Mouse (Mus musculus) embryonic facial prominence, embryonic 15.5 days (tissue): ENCODE measurements around the gene Clk2. TPM values are rescaled to one million over a fixed set of nuclear protein-coding genes. Genes with fewer than 3 reads are reported as not detected.
"Not testable (repeated sequence)": the region's sequence is repeated elsewhere in the genome, so short reads cannot be mapped to it uniquely, and the experiment has no call there.

ENCODE experiments used
- ATAC-seq: fragments of 200-750 bp; cut with Nextera tagmentation; 2 replicates; pipeline ENCODE4 v1.8.0; 2017; ENCODE audit warnings: low read depth, moderate TSS enrichment; ENCODE audit not compliant: insufficient number of reproducible peaks, low FRiP score, low TSS enrichment
- H3K27ac ChIP-seq: fragments of 300-500 bp; sonication (generic); replicated peaks from 2 replicates; pipeline ENCODE4 v1.5.1; 2015; ENCODE audit warnings: mild to moderate bottlenecking, inconsistent platforms
- H3K27me3 ChIP-seq: fragments of 300-500 bp; sonication (generic); 2 replicates; pipeline ENCODE4 v1.6.1; 2015; ENCODE audit warnings: inconsistent platforms
- H3K36me3 ChIP-seq: fragments of 300-500 bp; sonication (generic); 2 replicates; pipeline ENCODE4 v1.6.1; 2015; ENCODE audit warnings: mild to moderate bottlenecking, inconsistent platforms
- H3K4me1 ChIP-seq: fragments of 300-500 bp; sonication (generic); 2 replicates; pipeline ENCODE4 v1.6.1; 2015; ENCODE audit warnings: inconsistent platforms
- H3K4me2 ChIP-seq: fragments of 300-500 bp; sonication (generic); replicated peaks from 2 replicates; pipeline ENCODE4 v1.6.1; 2015; ENCODE audit warnings: mild to moderate bottlenecking, inconsistent platforms
- H3K4me3 ChIP-seq: fragments of 300-500 bp; sonication (generic); replicated peaks from 2 replicates; pipeline ENCODE4 v1.5.1; 2015; ENCODE audit warnings: mild to moderate bottlenecking, inconsistent platforms
- H3K9ac ChIP-seq: fragments of 300-500 bp; sonication (generic); 2 replicates; pipeline ENCODE4 v1.6.1; 2015; ENCODE audit warnings: inconsistent platforms
- H3K9me3 ChIP-seq: fragments of 300-500 bp; sonication (generic); replicated peaks from 2 replicates; pipeline ENCODE4 v1.6.1; 2016; ENCODE audit warnings: inconsistent platforms
- WGBS: fragments of 180-500 bp; shearing (Covaris S2); methylation state at CpG from one replicate; pipeline ENCODE4 v1.1.7; 2015; 5-methylcytosine and 5-hydroxymethylcytosine counted together
- polyA plus RNA-seq: library from polyadenylated mRNA; unstranded; fragments of >200 nt; fragmentation: Nextera tagmentation; extraction: Ambion mirVana; gene quantifications from 2 replicates; pipeline ENCODE4 v1.2.1, GENCODE M21; 2015

Clk2 gene
- polyA plus RNA-seq, 1 experiment from 2014 or later: 33.6 TPM

GRCm38 (mm10) chr3:89161207-89161606 is 3.4 kb upstream of the Clk2 start:
- H3K4me3 ChIP-seq, H3K36me3 ChIP-seq, ATAC-seq, H3K9me3 ChIP-seq, H3K27ac ChIP-seq, H3K4me2 ChIP-seq, H3K9ac ChIP-seq: not testable (repeated sequence)
- peaks cover 13% of the 10 kb centered on the region for H3K27me3 ChIP-seq
- H3K4me1 ChIP-seq: peaks cover 37% of the 10 kb centered on the region

GRCm38 (mm10) chr3:89161786-89162185 is 2.8 kb upstream of the Clk2 start:
- no peak overlapping the region for H3K4me2 ChIP-seq
- H3K9me3 ChIP-seq: no peaks in the 10 kb centered on the region
- 84% methylated on average over 4 of the region's 4 CpGs for WGBS
- H3K9ac ChIP-seq: no peak overlapping the region
- no peaks in the 10 kb centered on the region for H3K36me3 ChIP-seq
- H3K27me3 ChIP-seq: peaks cover 13% of the 10 kb centered on the region
- H3K4me3 ChIP-seq: no peak overlapping the region
- no peak for ATAC-seq
- H3K4me1 ChIP-seq: peaks cover 40% of the 10 kb centered on the region
- H3K27ac ChIP-seq: no peak overlapping the region

GRCm38 (mm10) chr3:89163123-89163522 is 1.5 kb upstream of the Clk2 start:
- Histone ChIP-seq H3K9ac (no peak overlapping the region), H3K4me1 (peaks cover 40% of the 10 kb centered on the region), H3K9me3 (no peaks in the 10 kb centered on the region), H3K4me2 (no peak overlapping the region), H3K36me3 (peaks cover 7% of the 10 kb centered on the region; the same call in 1 of the 2 replicates), H3K4me3 (no peak overlapping the region), H3K27ac (no peak overlapping the region), H3K27me3 (peaks cover 11% of the 10 kb centered on the region)
- ATAC-seq: no peak
- WGBS: 76% methylated on average over 1 of the region's 1 CpGs

GRCm38 (mm10) chr3:89163643-89164245 is 851 bp upstream of the Clk2 start:
- Histone ChIP-seq H3K27me3 (peaks cover 6% of the 10 kb centered on the region), H3K27ac (no peak overlapping the region; the same call in 1 of the 2 replicates), H3K9ac (no peak overlapping the region; the same call in 1 of the 2 replicates), H3K9me3 (no peaks in the 10 kb centered on the region), H3K4me1 (peaks cover 37% of the 10 kb centered on the region), H3K4me3 (peak overlapping the region; percentile 89), H3K4me2 (peak overlapping the region; percentile 70), H3K36me3 (peaks cover 13% of the 10 kb centered on the region)
- ATAC-seq: no peak
- WGBS: 73% methylated on average over 5 of the region's 5 CpGs

- H3K27ac ChIP-seq: peak overlapping the region; percentile 98
- H3K36me3 ChIP-seq: peaks cover 29% of the 10 kb centered on the region
- 10% methylated on average over 12 of the region's 12 CpGs for WGBS
- no peaks in the 10 kb centered on the region for H3K27me3 ChIP-seq
- no peaks in the 10 kb centered on the region for H3K9me3 ChIP-seq
- peak overlapping the region; percentile 89 for H3K4me3 ChIP-seq
- peak overlapping the region; percentile 70 for H3K4me2 ChIP-seq
- H3K4me1 ChIP-seq: peaks cover 21% of the 10 kb centered on the region
- ATAC-seq: no peak
- peak overlapping the region; percentile 98 for H3K9ac ChIP-seq
These were observed 774 bp downstream of the Clk2 start for GRCm38 (mm10) chr3:89165268-89165870.

GRCm38 (mm10) chr3:89166945-89167344 is 2.4 kb downstream of the Clk2 start:
- Histone ChIP-seq H3K36me3 (peaks cover 43% of the 10 kb centered on the region), H3K9me3 (no peaks in the 10 kb centered on the region), H3K27ac (no peak overlapping the region), H3K4me1 (peaks cover 19% of the 10 kb centered on the region), H3K9ac (no peak overlapping the region), H3K4me3 (no peak overlapping the region), H3K4me2 (no peak overlapping the region), H3K27me3 (no peaks in the 10 kb centered on the region)
- 94% methylated on average over 19 of the region's 19 CpGs for WGBS
- ATAC-seq: no peak

GRCm38 (mm10) chr3:89174844-89175243 is 10.2 kb downstream of the Clk2 start:
- Histone ChIP-seq H3K27ac (no peak overlapping the region), H3K4me1 (peaks cover 17% of the 10 kb centered on the region), H3K27me3 (no peaks in the 10 kb centered on the region), H3K4me3 (no peak overlapping the region), H3K9ac (no peak overlapping the region), H3K36me3 (peaks cover 77% of the 10 kb centered on the region), H3K9me3 (no peaks in the 10 kb centered on the region), H3K4me2 (no peak overlapping the region)
- WGBS: 89% methylated on average over 11 of the region's 11 CpGs
- ATAC-seq: no peak

- no peak overlapping the region for H3K27ac ChIP-seq
- 93% methylated on average over 10 of the region's 10 CpGs for WGBS
- H3K27me3 ChIP-seq: no peaks in the 10 kb centered on the region
- H3K9me3 ChIP-seq: no peaks in the 10 kb centered on the region
- H3K36me3 ChIP-seq: peaks cover 77% of the 10 kb centered on the region
- no peak overlapping the region for H3K4me2 ChIP-seq
- H3K9ac ChIP-seq: no peak overlapping the region
- peaks cover 17% of the 10 kb centered on the region for H3K4me1 ChIP-seq
- H3K4me3 ChIP-seq: no peak overlapping the region
- no peak for ATAC-seq
These were observed 10.9 kb downstream of the Clk2 start for GRCm38 (mm10) chr3:89175544-89175943.

- Histone ChIP-seq H3K27ac (no peak overlapping the region), H3K36me3 (peaks cover 78% of the 10 kb centered on the region), H3K4me1 (peaks cover 17% of the 10 kb centered on the region), H3K4me3 (no peak overlapping the region), H3K9me3 (no peaks in the 10 kb centered on the region), H3K9ac (no peak overlapping the region), H3K27me3 (no peaks in the 10 kb centered on the region), H3K4me2 (no peak overlapping the region)
- WGBS: 82% methylated on average over 7 of the region's 7 CpGs
- no peak for ATAC-seq
These were observed 11.8 kb downstream of the Clk2 start for GRCm38 (mm10) chr3:89176421-89176820.

- under 1% methylated on average over 43 of the region's 43 CpGs for WGBS
- peak; percentile 94 for ATAC-seq
- peaks cover 17% of the 10 kb centered on the region for H3K4me1 ChIP-seq
- no peaks in the 10 kb centered on the region for H3K9me3 ChIP-seq
- H3K4me3 ChIP-seq: peak within 1 kb of the TSS; percentile 81
- no peaks in the 10 kb centered on the region for H3K27me3 ChIP-seq
- H3K27ac ChIP-seq: peak within 1 kb of the TSS; percentile 78
- peak within 1 kb of the TSS; percentile 76 for H3K4me2 ChIP-seq
- H3K9ac ChIP-seq: peak within 1 kb of the TSS; percentile 78
- H3K36me3 ChIP-seq: peaks cover 79% of the 10 kb centered on the region
These were observed 12.9 kb downstream of the Clk2 start, which contains the start of gene Scamp3 for GRCm38 (mm10) chr3:89177242-89178106. Gene Scamp3, plus strand, starts transcription at chr3:89177473.

GRCm38 (mm10) chr3:89178107-89178385 is 13.5 kb downstream of the Clk2 start:
- ATAC-seq: no peak
- H3K9ac ChIP-seq: peak overlapping the region; percentile 78
- H3K27me3 ChIP-seq: no peaks in the 10 kb centered on the region
- H3K4me2 ChIP-seq: peak overlapping the region; percentile 76
- no peaks in the 10 kb centered on the region for H3K9me3 ChIP-seq
- peak overlapping the region; percentile 81 for H3K4me3 ChIP-seq
- H3K36me3 ChIP-seq: peaks cover 74% of the 10 kb centered on the region
- 3% methylated on average over 6 of the region's 6 CpGs for WGBS
- H3K27ac ChIP-seq: peak overlapping the region; percentile 78
- peaks cover 20% of the 10 kb centered on the region for H3K4me1 ChIP-seq
